Mouse (Mus musculus): ENCODE data around the gene Ear10. TPM values are rescaled to one million over a fixed set of nuclear protein-coding genes. Genes with fewer than 3 reads are reported as not detected.
"Not testable (repeated sequence)": the region's sequence is repeated elsewhere in the genome, so short reads cannot be mapped to it uniquely, and the experiment has no call there.

Ear10 gene
- not detected in 2 replicates for total RNA-seq (2012; rRNA removed)

- in situ Hi-C loops (cut with MboI; ENCODE audit: low sequenced_read_pairs in 2 of 2, unreplicated experiment in 2 of 2); H3K9me3 ChIP-seq (ENCODE audit: control insufficient read depth, insufficient read depth, low read depth, low read length); H3K27ac ChIP-seq (ENCODE audit: insufficient read depth, low read depth, low read length, poor library complexity, severe bottlenecking); H3K4me1 ChIP-seq (ENCODE audit: control insufficient read depth in 2 of 2, insufficient read depth in 2 of 2, low read length in 2 of 2, poor library complexity in 1 of 2); DNase-seq (ENCODE audit: low read depth, low spot score); H3K4me3 ChIP-seq (ENCODE audit: insufficient read depth in 1 of 2, low read depth in 1 of 2, low read length in 2 of 2, poor library complexity in 1 of 2, severe bottlenecking in 1 of 2); H3K9ac ChIP-seq (ENCODE audit: insufficient read depth, low read depth, low read length, poor library complexity, severe bottlenecking); H3K36me3 ChIP-seq (ENCODE audit: control insufficient read depth, insufficient read depth, low read length, poor library complexity, severe bottlenecking): not testable (repeated sequence)
These were observed at the start of gene Ear10 for GRCm38 (mm10) chr14:43923459-43923858. Ear10 (minus strand) TSS chr14:43923559.

DNA sequence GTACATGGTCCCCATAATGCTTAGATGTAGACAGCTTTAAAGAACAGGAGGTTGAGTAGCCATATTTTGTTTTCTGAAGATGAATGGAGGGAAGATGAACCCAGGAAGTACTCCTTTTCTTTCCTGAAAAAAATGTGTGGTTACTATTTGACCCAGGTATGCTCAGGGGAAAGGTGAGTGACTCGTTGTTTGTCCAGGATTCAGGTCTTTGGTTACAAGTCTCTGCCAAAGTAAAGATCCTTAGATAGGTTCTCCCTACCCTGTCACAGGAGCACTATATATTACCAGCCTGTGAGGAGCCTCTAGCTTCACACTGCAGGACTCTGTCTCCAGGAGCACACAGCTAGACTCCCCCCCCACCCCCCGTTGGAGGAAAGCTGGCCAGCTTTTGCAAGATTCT lies 33.4 kb upstream of the Ear10 start, which contains the start of gene Ang5:
Gene Ang5, plus strand, starts transcription at position 301 of the 400 bp plus-strand sequence.
- H3K4me1 ChIP-seq (ENCODE audit: control insufficient read depth in 2 of 2, insufficient read depth in 2 of 2, low read length in 2 of 2, poor library complexity in 1 of 2); H3K9ac ChIP-seq (ENCODE audit: insufficient read depth, low read depth, low read length, poor library complexity, severe bottlenecking); DNase-seq (ENCODE audit: low read depth, low spot score); H3K36me3 ChIP-seq (ENCODE audit: control insufficient read depth, insufficient read depth, low read length, poor library complexity, severe bottlenecking); H3K4me3 ChIP-seq (ENCODE audit: insufficient read depth in 1 of 2, low read depth in 1 of 2, low read length in 2 of 2, poor library complexity in 1 of 2, severe bottlenecking in 1 of 2); in situ Hi-C loops (cut with MboI; ENCODE audit: low sequenced_read_pairs in 2 of 2, unreplicated experiment in 2 of 2); H3K9me3 ChIP-seq (ENCODE audit: control insufficient read depth, insufficient read depth, low read depth, low read length); H3K27ac ChIP-seq (ENCODE audit: insufficient read depth, low read depth, low read length, poor library complexity, severe bottlenecking): not testable (repeated sequence)

DNA sequence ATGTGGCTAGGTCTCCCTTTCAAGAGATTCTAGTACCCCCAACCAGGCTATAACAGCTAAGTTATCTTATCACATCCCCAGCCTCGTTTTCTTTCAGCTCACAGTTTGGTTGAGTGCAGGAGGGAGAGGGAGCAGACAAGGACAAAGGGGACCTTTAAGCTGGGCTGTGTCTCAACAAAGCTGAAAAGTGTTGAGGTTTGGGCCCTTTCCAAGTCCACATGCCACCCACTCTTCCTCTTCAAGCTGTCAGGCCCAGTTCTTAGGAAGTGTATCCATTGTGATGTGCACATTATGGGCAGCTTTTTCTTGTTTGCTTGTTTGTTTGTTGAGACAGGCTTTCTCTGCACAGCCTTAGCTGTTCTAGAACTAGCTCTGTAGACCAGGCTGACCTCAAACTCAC lies 31.7 kb upstream of the Ear10 start:
- H3K36me3 ChIP-seq (ENCODE audit: control insufficient read depth, insufficient read depth, low read length, poor library complexity, severe bottlenecking); in situ Hi-C loops (cut with MboI; ENCODE audit: low sequenced_read_pairs in 2 of 2, unreplicated experiment in 2 of 2); H3K9me3 ChIP-seq (ENCODE audit: control insufficient read depth, insufficient read depth, low read depth, low read length); H3K4me3 ChIP-seq (ENCODE audit: insufficient read depth in 1 of 2, low read depth in 1 of 2, low read length in 2 of 2, poor library complexity in 1 of 2, severe bottlenecking in 1 of 2); H3K9ac ChIP-seq (ENCODE audit: insufficient read depth, low read depth, low read length, poor library complexity, severe bottlenecking); H3K27ac ChIP-seq (ENCODE audit: insufficient read depth, low read depth, low read length, poor library complexity, severe bottlenecking); DNase-seq (ENCODE audit: low read depth, low spot score); H3K4me1 ChIP-seq (ENCODE audit: control insufficient read depth in 2 of 2, insufficient read depth in 2 of 2, low read length in 2 of 2, poor library complexity in 1 of 2): not testable (repeated sequence)

DNA sequence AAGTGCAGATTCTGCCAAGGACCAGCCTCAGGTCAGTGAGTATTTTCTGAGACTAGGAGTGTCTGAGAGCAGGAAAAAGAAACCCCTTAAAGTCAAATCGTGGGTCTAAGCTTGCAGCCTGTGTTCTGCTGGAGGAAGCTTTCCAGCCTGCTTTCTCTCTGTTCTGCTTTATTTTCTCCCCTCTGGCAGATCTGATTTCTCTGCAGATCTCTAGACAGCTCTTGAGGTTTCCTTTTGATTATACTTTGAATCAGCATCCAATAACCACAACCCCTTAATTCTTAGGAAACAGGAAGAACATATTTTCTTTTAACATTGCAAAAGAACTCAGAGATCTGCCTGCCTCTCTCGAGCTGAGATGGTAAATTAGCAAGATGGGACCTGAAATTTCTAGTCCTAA lies 30.0 kb upstream of the Ear10 start:
- in situ Hi-C loops (cut with MboI; ENCODE audit: low sequenced_read_pairs in 2 of 2, unreplicated experiment in 2 of 2); H3K9me3 ChIP-seq (ENCODE audit: control insufficient read depth, insufficient read depth, low read depth, low read length); H3K27ac ChIP-seq (ENCODE audit: insufficient read depth, low read depth, low read length, poor library complexity, severe bottlenecking); H3K36me3 ChIP-seq (ENCODE audit: control insufficient read depth, insufficient read depth, low read length, poor library complexity, severe bottlenecking); H3K9ac ChIP-seq (ENCODE audit: insufficient read depth, low read depth, low read length, poor library complexity, severe bottlenecking); H3K4me1 ChIP-seq (ENCODE audit: control insufficient read depth in 2 of 2, insufficient read depth in 2 of 2, low read length in 2 of 2, poor library complexity in 1 of 2); DNase-seq (ENCODE audit: low read depth, low spot score); H3K4me3 ChIP-seq (ENCODE audit: insufficient read depth in 1 of 2, low read depth in 1 of 2, low read length in 2 of 2, poor library complexity in 1 of 2, severe bottlenecking in 1 of 2): not testable (repeated sequence)

GRCm38 (mm10) chr14:43933399-43933798 lies 10.0 kb upstream of the Ear10 start:
- H3K27ac ChIP-seq (ENCODE audit: insufficient read depth, low read depth, low read length, poor library complexity, severe bottlenecking); H3K36me3 ChIP-seq (ENCODE audit: control insufficient read depth, insufficient read depth, low read length, poor library complexity, severe bottlenecking); DNase-seq (ENCODE audit: low read depth, low spot score); H3K4me1 ChIP-seq (ENCODE audit: control insufficient read depth in 2 of 2, insufficient read depth in 2 of 2, low read length in 2 of 2, poor library complexity in 1 of 2); H3K9me3 ChIP-seq (ENCODE audit: control insufficient read depth, insufficient read depth, low read depth, low read length); in situ Hi-C loops (cut with MboI; ENCODE audit: low sequenced_read_pairs in 2 of 2, unreplicated experiment in 2 of 2); H3K4me3 ChIP-seq (ENCODE audit: insufficient read depth in 1 of 2, low read depth in 1 of 2, low read length in 2 of 2, poor library complexity in 1 of 2, severe bottlenecking in 1 of 2); H3K9ac ChIP-seq (ENCODE audit: insufficient read depth, low read depth, low read length, poor library complexity, severe bottlenecking): not testable (repeated sequence)

DNA sequence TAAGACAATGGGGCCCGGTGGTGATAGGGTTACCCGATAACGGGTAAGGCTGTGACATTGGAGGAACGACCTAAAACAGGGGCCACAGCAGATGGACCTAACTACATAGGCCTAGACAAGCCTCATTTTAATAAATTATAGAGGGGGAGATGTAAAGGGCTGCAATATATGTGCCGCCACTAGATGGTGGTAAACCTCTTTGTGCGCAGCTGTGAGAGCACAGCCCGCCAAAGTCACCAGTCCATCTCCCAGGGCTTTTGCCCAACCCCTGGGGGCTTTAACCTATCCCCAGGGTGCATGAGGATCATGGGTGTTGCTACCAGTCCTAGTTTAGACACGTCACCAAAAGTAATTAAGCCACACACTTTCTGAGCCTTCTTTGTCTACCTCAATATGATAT lies 9.6 kb upstream of the Ear10 start:
- H3K9ac ChIP-seq (ENCODE audit: insufficient read depth, low read depth, low read length, poor library complexity, severe bottlenecking); H3K4me3 ChIP-seq (ENCODE audit: insufficient read depth in 1 of 2, low read depth in 1 of 2, low read length in 2 of 2, poor library complexity in 1 of 2, severe bottlenecking in 1 of 2); H3K36me3 ChIP-seq (ENCODE audit: control insufficient read depth, insufficient read depth, low read length, poor library complexity, severe bottlenecking); DNase-seq (ENCODE audit: low read depth, low spot score); H3K27ac ChIP-seq (ENCODE audit: insufficient read depth, low read depth, low read length, poor library complexity, severe bottlenecking); in situ Hi-C loops (cut with MboI; ENCODE audit: low sequenced_read_pairs in 2 of 2, unreplicated experiment in 2 of 2); H3K4me1 ChIP-seq (ENCODE audit: control insufficient read depth in 2 of 2, insufficient read depth in 2 of 2, low read length in 2 of 2, poor library complexity in 1 of 2); H3K9me3 ChIP-seq (ENCODE audit: control insufficient read depth, insufficient read depth, low read depth, low read length): not testable (repeated sequence)

GRCm38 (mm10) chr14:43925404-43925950 lies 2.1 kb upstream of the Ear10 start:
- Histone ChIP-seq H3K4me3 (ENCODE audit: insufficient read depth in 1 of 2, low read depth in 1 of 2, low read length in 2 of 2, poor library complexity in 1 of 2, severe bottlenecking in 1 of 2) (peak overlapping the region; percentile 74 to 89), H3K9ac (ENCODE audit: insufficient read depth, low read depth, low read length, poor library complexity, severe bottlenecking) (peak overlapping the region; percentile 82)
- H3K9me3 ChIP-seq (ENCODE audit: control insufficient read depth, insufficient read depth, low read depth, low read length); in situ Hi-C loops (cut with MboI; ENCODE audit: low sequenced_read_pairs in 2 of 2, unreplicated experiment in 2 of 2); DNase-seq (ENCODE audit: low read depth, low spot score); H3K4me1 ChIP-seq (ENCODE audit: control insufficient read depth in 2 of 2, insufficient read depth in 2 of 2, low read length in 2 of 2, poor library complexity in 1 of 2); H3K27ac ChIP-seq (ENCODE audit: insufficient read depth, low read depth, low read length, poor library complexity, severe bottlenecking); H3K36me3 ChIP-seq (ENCODE audit: control insufficient read depth, insufficient read depth, low read length, poor library complexity, severe bottlenecking): not testable (repeated sequence)

DNA sequence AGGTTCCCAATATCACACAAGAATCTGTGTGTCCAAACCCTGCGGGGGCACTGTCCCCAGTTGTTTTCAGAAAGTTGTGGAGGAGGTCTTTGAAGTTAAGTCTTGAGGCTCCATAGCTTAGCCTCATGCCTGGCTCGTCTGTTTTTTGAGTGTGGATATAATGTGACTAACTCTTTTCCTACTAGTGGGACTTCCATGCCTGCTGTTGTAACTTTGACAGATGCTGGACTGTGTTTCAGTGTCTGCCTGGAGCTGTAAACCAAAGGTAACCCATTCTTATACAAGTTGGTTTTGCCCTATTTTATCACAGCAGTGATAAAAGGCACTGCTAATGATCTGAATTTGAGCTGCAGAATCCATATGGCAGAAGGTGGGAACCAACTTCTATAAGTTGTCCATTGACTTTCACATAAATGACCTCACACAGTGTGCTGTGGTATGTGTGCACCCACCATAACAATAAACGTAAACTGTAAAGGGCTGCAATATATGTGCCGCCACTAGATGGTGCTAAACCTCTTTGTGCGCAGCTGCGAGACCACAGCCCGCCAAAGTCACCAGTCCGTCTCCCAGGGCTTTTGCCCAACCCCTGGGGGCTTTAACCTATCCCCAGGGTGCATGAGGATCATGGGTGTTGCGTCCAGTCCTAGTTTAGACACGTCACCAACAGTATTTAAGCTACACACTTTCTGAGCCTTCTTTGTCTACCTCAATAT lies 1.5 kb upstream of the Ear10 start, which contains the start of gene Gm8113:
Gene Gm8113, plus strand, starts transcription at position 703 of the 716 bp plus-strand sequence.
- H3K36me3 ChIP-seq (ENCODE audit: control insufficient read depth, insufficient read depth, low read length, poor library complexity, severe bottlenecking); H3K4me1 ChIP-seq (ENCODE audit: control insufficient read depth in 2 of 2, insufficient read depth in 2 of 2, low read length in 2 of 2, poor library complexity in 1 of 2); in situ Hi-C loops (cut with MboI; ENCODE audit: low sequenced_read_pairs in 2 of 2, unreplicated experiment in 2 of 2); H3K9me3 ChIP-seq (ENCODE audit: control insufficient read depth, insufficient read depth, low read depth, low read length); H3K27ac ChIP-seq (ENCODE audit: insufficient read depth, low read depth, low read length, poor library complexity, severe bottlenecking): not testable (repeated sequence)
- Histone ChIP-seq H3K4me3 (ENCODE audit: insufficient read depth in 1 of 2, low read depth in 1 of 2, low read length in 2 of 2, poor library complexity in 1 of 2, severe bottlenecking in 1 of 2) (peak within 1 kb of the TSS; percentile 74 to 89), H3K9ac (ENCODE audit: insufficient read depth, low read depth, low read length, poor library complexity, severe bottlenecking) (peak within 1 kb of the TSS; percentile 82)
- DNase-seq (ENCODE audit: low read depth, low spot score), result peak; percentile 52

Data from ES-E14 (cell line).